Comparison of ENCODE assay signal across 8 mouse cellular contexts in the genomic region with DNA sequence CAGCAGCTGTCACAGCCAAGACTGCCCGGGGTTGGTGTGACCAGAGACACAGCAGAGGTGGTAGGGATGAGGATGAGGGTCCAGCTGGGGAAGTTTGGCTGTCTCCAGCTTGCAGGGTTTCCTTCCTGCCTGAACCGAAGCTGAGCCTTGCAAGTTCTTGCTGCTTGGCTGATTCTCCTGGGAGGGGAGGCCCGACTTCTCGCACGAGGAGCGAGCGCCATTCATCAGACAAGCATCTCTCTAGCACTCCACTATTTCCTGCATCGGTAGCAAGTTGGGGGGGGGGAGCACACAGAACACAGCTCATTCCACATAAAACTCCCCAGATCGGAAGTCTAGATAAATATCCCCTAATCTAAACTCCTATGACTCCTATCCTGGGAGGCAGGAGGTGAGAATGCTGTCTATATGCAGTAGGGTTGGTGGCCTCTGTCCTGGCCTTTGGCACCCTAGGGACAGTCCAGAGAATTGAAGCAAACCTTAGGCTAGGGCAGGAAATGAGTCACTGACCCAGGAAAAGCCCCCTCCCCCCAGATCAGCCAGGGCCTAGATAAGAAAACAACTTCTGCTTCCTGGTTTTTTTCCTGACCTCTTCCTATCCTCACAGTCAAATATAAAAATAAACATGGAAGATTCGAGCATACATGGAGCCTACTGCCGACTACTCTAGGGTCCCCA. TPM values are rescaled to one million over a fixed set of nuclear protein-coding genes. Genes with fewer than 3 reads are reported as not detected.
DNase-seq lines count a peak whose midpoint lies in the region; ATAC-seq and TF ChIP-seq lines count a peak whose summit lies in the region.

No protein-coding gene starts in this region.

- WGBS in lung, embryonic 15.5 days, result 4% methylated on average over 11 of the region's 11 CpGs
- 15% methylated on average over 11 of the region's 11 CpGs for WGBS in stomach, postnatal 0 days

- H3K4me1 ChIP-seq in lung, embryonic 15.5 days, result peaks cover 80% of the 10 kb centered on the region
- H3K4me1 ChIP-seq in stomach, postnatal 0 days (replicated peaks; ENCODE audit: control insufficient read depth, insufficient read depth), result peaks cover 18% of the 10 kb centered on the region

- H3K27me3 ChIP-seq in lung, embryonic 15.5 days, result no peaks in the 10 kb centered on the region
- no peaks in the 10 kb centered on the region for H3K27me3 ChIP-seq in stomach, postnatal 0 days (ENCODE audit: control insufficient read depth, insufficient read depth, low read length)

- H3K9ac ChIP-seq in lung, embryonic 15.5 days, result no peak overlapping the region
- peak overlapping the region; percentile 52; the same call in 1 of the 2 replicates for H3K9ac ChIP-seq in stomach, postnatal 0 days (ENCODE audit: low read length)

- peak; percentile 17; the same call in 1 of the 2 replicates for ATAC-seq in lung, embryonic 15.5 days (ENCODE audit: borderline replicate concordance, extremely low read depth, low FRiP score, low TSS enrichment)
- no peak for ATAC-seq in stomach, postnatal 0 days (ENCODE audit: low FRiP score, low TSS enrichment)

- peak; percentile 55 for DNase-seq in 3134 (ENCODE audit: extremely low read depth, insufficient read length, low spot score)
- DNase-seq in adrenal gland, postnatal 36 days, result peak; percentile 40 to 70
- peak; percentile 59 for DNase-seq in heart, adult 8-10 months (ENCODE audit: low spot score)
- peak; percentile 31 for DNase-seq in kidney, adult 18-20 months
- DNase-seq in stomach, postnatal 0 days (ENCODE audit: low spot score), result peak; percentile 28
- DNase-seq in left cerebral cortex, adult 9 months (ENCODE audit: low spot score in 2 of 2), result no peak
- no peak for DNase-seq in left cerebral cortex, postnatal 14 days (ENCODE audit: low spot score in 2 of 2)

- H3K9me3 ChIP-seq in lung, embryonic 15.5 days, result no peaks in the 10 kb centered on the region
- no peaks in the 10 kb centered on the region for H3K9me3 ChIP-seq in stomach, postnatal 0 days (ENCODE audit: control insufficient read depth, low read length)

- H3K4me3 ChIP-seq in lung, embryonic 15.5 days, result no peak overlapping the region
- no peak overlapping the region for H3K4me3 ChIP-seq in stomach, postnatal 0 days (ENCODE audit: low read depth, low read length)

- peak overlapping the region; percentile 46 for H3K4me2 ChIP-seq in lung, embryonic 15.5 days
- H3K4me2 ChIP-seq in stomach, postnatal 0 days (replicated peaks; ENCODE audit: low read depth), result peak overlapping the region; percentile 38

- intact Hi-C loops in left cerebral cortex, postnatal 14 days (cut with DNase I), result no loop called here

- H3K27ac ChIP-seq in lung, embryonic 15.5 days, result peak overlapping the region; percentile 94
- peak overlapping the region; percentile 85 for H3K27ac ChIP-seq in stomach, postnatal 0 days (replicated peaks)

- H3K36me3 ChIP-seq in lung, embryonic 15.5 days, result peaks cover 6% of the 10 kb centered on the region; the same call in 1 of the 2 replicates
- no peaks in the 10 kb centered on the region; the same call in 1 of the 2 replicates for H3K36me3 ChIP-seq in stomach, postnatal 0 days (ENCODE audit: control insufficient read depth, insufficient read depth, low read length)

- no peak for TF ChIP-seq CTCF in stomach, postnatal 0 days (IDR thresholded peaks at IDR 0.05; ENCODE audit: low read depth)

- no peak for TF ChIP-seq EP300 in stomach, postnatal 0 days (optimal IDR thresholded peaks at IDR 0.05)

RNA-seq across cellular contexts. Expression of a gene that starts 4.4 kb away (rescaled TPM):
- total RNA-seq in adrenal gland, postnatal 36 days (2021), result 1 to 10 TPM; 8.1 to 9.0 TPM
- total RNA-seq in heart, adult 8-10 months (2022), result 10 to 100 TPM in 2 of 4 experiments, 1 to 10 TPM in 2; 8.8 to 18.8 (median 11.2) TPM
- polyA plus RNA-seq in lung, embryonic 15.5 days (2015; fragmentation: Nextera tagmentation; extraction: Ambion mirVana), result 5.3 and 9.3 TPM in 2 replicates
- 7.4 and 9.0 TPM in 2 replicates for polyA plus RNA-seq in stomach, postnatal 0 days (2015; fragmentation: Nextera tagmentation; extraction: Ambion mirVana)
- 1 to 10 TPM; 3.8 to 4.2 TPM for total RNA-seq in left cerebral cortex, postnatal 14 days (2021)

RNA-seq across cellular contexts. Expression of a gene that starts 9.6 kb away (rescaled TPM):
- 10 to 100 TPM; 39.3 to 39.6 TPM for total RNA-seq in adrenal gland, postnatal 36 days (2021)
- total RNA-seq in heart, adult 8-10 months (2022), result 10 to 100 TPM; 15.5 to 17.3 (median 16.5) TPM
- 148 and 151 TPM in 2 replicates for polyA plus RNA-seq in lung, embryonic 15.5 days (2015; fragmentation: Nextera tagmentation; extraction: Ambion mirVana)
- 58.7 and 63.5 TPM in 2 replicates for polyA plus RNA-seq in stomach, postnatal 0 days (2015; fragmentation: Nextera tagmentation; extraction: Ambion mirVana)
- total RNA-seq in left cerebral cortex, postnatal 14 days (2021), result 10 to 100 TPM; 31.1 to 32.2 TPM

RNA-seq across cellular contexts. Expression of a gene that starts 11.5 kb away (rescaled TPM):
- 10 to 100 TPM; 30.0 to 40.6 TPM for total RNA-seq in adrenal gland, postnatal 36 days (2021)
- total RNA-seq in heart, adult 8-10 months (2022), result 10 to 100 TPM; 12.4 to 14.5 (median 13.7) TPM
- polyA plus RNA-seq in lung, embryonic 15.5 days (2015; fragmentation: Nextera tagmentation; extraction: Ambion mirVana), result 57.7 and 60.8 TPM in 2 replicates
- 105 TPM in 2 replicates for polyA plus RNA-seq in stomach, postnatal 0 days (2015; fragmentation: Nextera tagmentation; extraction: Ambion mirVana)
- 10 to 100 TPM; 14.1 to 14.3 TPM for total RNA-seq in left cerebral cortex, postnatal 14 days (2021)

RNA-seq across cellular contexts. Expression of a gene that starts 36.7 kb away (rescaled TPM):
- total RNA-seq in adrenal gland, postnatal 36 days (2021), result 10 to 100 TPM; 15.9 to 21.0 TPM
- total RNA-seq in heart, adult 8-10 months (2022), result 1 to 10 TPM; 6.5 to 9.9 (median 7.3) TPM
- polyA plus RNA-seq in lung, embryonic 15.5 days (2015; fragmentation: Nextera tagmentation; extraction: Ambion mirVana), result 28.2 and 35.5 TPM in 2 replicates
- polyA plus RNA-seq in stomach, postnatal 0 days (2015; fragmentation: Nextera tagmentation; extraction: Ambion mirVana), result 23.5 and 24.8 TPM in 2 replicates
- 10 to 100 TPM; 35.3 to 42.5 TPM for total RNA-seq in left cerebral cortex, postnatal 14 days (2021)

RNA-seq across cellular contexts. Expression of a gene that starts 48.3 kb away (rescaled TPM):
- under 1 TPM in 1 of 2 experiments, not detected in 1; 0.10 TPM for total RNA-seq in adrenal gland, postnatal 36 days (2021)
- total RNA-seq in heart, adult 8-10 months (2022), result under 1 TPM; 0.09 to 0.31 (median 0.14) TPM
- polyA plus RNA-seq in lung, embryonic 15.5 days (2015; fragmentation: Nextera tagmentation; extraction: Ambion mirVana), result 0.06 and 0.14 TPM in 2 replicates
- polyA plus RNA-seq in stomach, postnatal 0 days (2015; fragmentation: Nextera tagmentation; extraction: Ambion mirVana), result 0.13 TPM in 2 replicates
- total RNA-seq in left cerebral cortex, postnatal 14 days (2021), result 10 to 100 TPM; 29.9 to 30.1 TPM

Comparison
In these comparisons a context has a peak if more than half of its experiments do, and no peak if none do; other contexts are left out.
1. DNase-seq: peak in 3134 (single experiment), adrenal gland, postnatal 36 days (2 of 2), heart, adult 8-10 months (single experiment), kidney, adult 18-20 months (single experiment) and stomach, postnatal 0 days (single experiment); none in left cerebral cortex, adult 9 months (0 of 2) and left cerebral cortex, postnatal 14 days (0 of 2).